Mouse (Mus musculus): Measurements from ENCODE around the gene U2af1. TPM values are rescaled to one million over a fixed set of nuclear protein-coding genes. Genes with fewer than 3 reads are reported as not detected.

U2af1 gene
- polyA plus RNA-seq, 1 experiment from 2014 or later, result 283 TPM

DNA sequence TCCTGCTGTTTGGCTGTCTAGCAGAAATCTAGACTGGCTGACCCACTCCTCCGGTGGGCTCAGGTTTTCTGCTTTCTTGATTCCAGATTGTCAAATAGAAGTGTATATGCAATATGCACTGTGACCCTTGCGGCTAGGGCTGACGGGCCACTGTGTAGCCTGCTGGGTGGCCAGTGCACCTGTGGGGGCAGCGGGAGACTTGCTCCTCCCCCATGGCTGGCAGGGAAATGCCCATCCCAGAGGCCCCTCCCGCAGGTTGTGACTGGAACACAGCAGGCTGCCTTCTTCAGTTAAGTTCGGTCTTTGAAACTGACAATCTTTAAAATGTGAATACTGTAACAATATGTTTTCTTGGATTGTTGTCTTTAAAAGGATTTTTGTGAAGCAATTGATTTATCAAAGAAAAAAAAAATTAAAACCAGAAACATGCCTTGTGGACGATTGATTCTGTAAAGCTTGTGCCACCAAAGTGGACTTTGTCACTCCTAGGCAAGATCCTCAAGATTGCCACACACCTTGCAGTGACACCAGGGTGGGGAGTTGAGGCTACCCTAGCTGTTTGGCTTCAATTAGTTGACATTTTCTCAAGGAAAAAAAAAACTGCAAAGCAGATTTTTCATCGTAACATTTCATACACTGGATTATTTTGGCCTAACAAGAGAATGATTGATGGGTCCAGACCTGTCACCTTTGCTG, 51.3 kb downstream of the U2af1 start:
- no peak overlapping the region for H3K9ac ChIP-seq
- no peak overlapping the region for H3K4me2 ChIP-seq
- no peak for ATAC-seq (ENCODE audit: insufficient number of reproducible peaks, low FRiP score, low TSS enrichment, low read depth)
- no peaks in the 10 kb centered on the region for H3K4me1 ChIP-seq
- H3K4me3 ChIP-seq, result no peak overlapping the region
- H3K9me3 ChIP-seq, result no peaks in the 10 kb centered on the region
- H3K27ac ChIP-seq, result no peak overlapping the region
- WGBS, result 79% methylated on average over 8 of the region's 8 CpGs
- H3K36me3 ChIP-seq, result peaks cover 44% of the 10 kb centered on the region
- no peaks in the 10 kb centered on the region for H3K27me3 ChIP-seq

DNA sequence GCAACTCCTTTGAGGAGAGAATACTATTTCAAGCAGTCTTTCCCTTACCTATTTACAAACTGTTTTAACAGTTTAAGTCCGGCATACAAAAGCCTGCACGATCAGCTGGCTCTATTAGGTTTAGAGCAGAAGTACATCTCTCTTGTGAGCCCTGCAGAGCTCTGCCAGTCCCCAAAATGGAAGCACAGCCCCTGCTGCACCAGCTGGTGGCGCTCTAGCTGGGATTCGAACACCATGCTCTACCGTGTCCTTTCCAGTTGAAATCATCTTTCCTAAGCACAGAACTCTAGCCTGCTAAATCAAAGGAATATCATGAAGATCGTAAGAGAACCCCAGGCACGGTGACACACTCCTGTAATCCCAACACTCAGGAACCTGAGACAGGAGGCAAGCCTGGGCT, 52.3 kb downstream of the U2af1 start:
- Histone ChIP-seq H3K9me3 (no peaks in the 10 kb centered on the region), H3K9ac (no peak overlapping the region), H3K27ac (no peak overlapping the region), H3K4me2 (no peak overlapping the region), H3K4me1 (no peaks in the 10 kb centered on the region), H3K36me3 (peaks cover 52% of the 10 kb centered on the region), H3K27me3 (no peaks in the 10 kb centered on the region), H3K4me3 (no peak overlapping the region)
- no peak for ATAC-seq (ENCODE audit: insufficient number of reproducible peaks, low FRiP score, low TSS enrichment, low read depth)
- WGBS, result 84% methylated on average over 7 of the region's 7 CpGs

DNA sequence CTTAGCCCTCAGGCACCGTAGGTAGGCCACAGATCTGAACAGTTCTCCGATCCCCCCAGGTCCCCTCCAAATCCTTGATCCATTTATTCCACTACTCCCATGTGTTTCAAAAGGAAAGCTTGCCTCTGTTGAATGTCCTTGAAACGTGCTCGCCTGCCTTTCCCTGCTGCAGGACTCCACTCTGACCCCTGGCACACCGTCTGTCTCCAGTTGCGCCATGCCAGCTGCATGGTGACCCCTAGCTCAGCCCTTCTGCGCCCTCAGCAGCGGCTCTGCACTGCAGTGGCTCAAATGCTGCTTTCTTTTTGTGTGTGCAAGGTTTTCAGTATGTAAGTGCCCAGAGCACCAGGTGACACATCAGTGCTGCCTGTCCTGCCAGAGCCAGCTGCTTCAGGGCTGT, 60.1 kb downstream of the U2af1 start:
- H3K9ac ChIP-seq, result no peak overlapping the region
- H3K36me3 ChIP-seq, result peaks cover 84% of the 10 kb centered on the region
- H3K27me3 ChIP-seq, result no peaks in the 10 kb centered on the region
- ATAC-seq (ENCODE audit: insufficient number of reproducible peaks, low FRiP score, low TSS enrichment, low read depth), result no peak
- no peak overlapping the region for H3K27ac ChIP-seq
- H3K4me2 ChIP-seq, result no peak overlapping the region
- 92% methylated on average over 8 of the region's 8 CpGs for WGBS
- H3K4me3 ChIP-seq, result no peak overlapping the region
- no peaks in the 10 kb centered on the region for H3K9me3 ChIP-seq
- H3K4me1 ChIP-seq, result no peaks in the 10 kb centered on the region

DNA sequence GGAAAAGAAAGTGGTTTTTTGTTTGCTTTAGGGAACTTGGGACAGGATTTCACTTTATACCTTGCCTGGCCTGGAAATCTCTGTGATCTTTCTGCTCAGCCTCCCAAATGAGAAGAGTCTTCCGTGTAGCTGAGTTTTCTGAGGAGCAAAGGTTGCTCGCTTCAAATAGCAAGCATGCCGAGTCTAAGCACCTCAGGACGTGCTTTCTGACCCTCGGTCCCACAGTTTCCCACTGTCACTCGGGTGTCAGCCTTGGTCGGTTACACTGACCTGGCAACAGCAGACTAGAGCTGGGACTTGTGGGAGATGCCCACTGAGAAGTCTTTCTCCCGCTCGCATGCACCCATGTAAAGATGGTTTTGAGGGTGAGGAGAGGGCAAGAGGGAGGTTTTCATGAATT, 60.7 kb downstream of the U2af1 start:
- ATAC-seq (ENCODE audit: insufficient number of reproducible peaks, low FRiP score, low TSS enrichment, low read depth), result no peak
- Histone ChIP-seq H3K9me3 (no peaks in the 10 kb centered on the region), H3K27me3 (no peaks in the 10 kb centered on the region), H3K27ac (no peak overlapping the region), H3K4me1 (no peaks in the 10 kb centered on the region), H3K36me3 (peaks cover 81% of the 10 kb centered on the region), H3K4me2 (no peak overlapping the region), H3K4me3 (no peak overlapping the region), H3K9ac (no peak overlapping the region)
- 90% methylated on average over 9 of the region's 9 CpGs for WGBS

Other genes with a start within 250 kb of the U2af1 start
- 33.8 and 35.2 TPM in 2 replicates for gene Wdr4, start 138.9 kb downstream of the U2af1 start, polyA plus RNA-seq (2015; fragmentation: Nextera tagmentation; extraction: Ambion mirVana)
- 251 and 280 TPM in 2 replicates for gene Ndufv3, start 138.8 kb downstream of the U2af1 start, polyA plus RNA-seq (2015; fragmentation: Nextera tagmentation; extraction: Ambion mirVana)
- 30.8 and 32.2 TPM in 2 replicates for gene Pknox1, start 94.2 kb downstream of the U2af1 start, polyA plus RNA-seq (2015; fragmentation: Nextera tagmentation; extraction: Ambion mirVana)
- gene Cbs, start 21.7 kb downstream of the U2af1 start, polyA plus RNA-seq (2015; fragmentation: Nextera tagmentation; extraction: Ambion mirVana), result 6.2 and 7.5 TPM in 2 replicates
- gene Cryaa, start 18.9 kb upstream of the U2af1 start, polyA plus RNA-seq (2015; fragmentation: Nextera tagmentation; extraction: Ambion mirVana), result 0.77 and 1.1 TPM in 2 replicates
- 30.5 and 37.1 TPM in 2 replicates for gene Sik1, start 196.9 kb upstream of the U2af1 start, polyA plus RNA-seq (2015; fragmentation: Nextera tagmentation; extraction: Ambion mirVana)